Mouse (Mus musculus): Measurements from ENCODE around the gene Mpped2.

- no peak for TF ChIP-seq CTCF (IDR thresholded peaks at IDR 0.05; ENCODE audit: low read depth, low read length)
- TF ChIP-seq POLR2A (IDR thresholded peaks at IDR 0.05; ENCODE audit: extremely low read depth, insufficient read depth, low read length), result no peak
These were observed 3.3 kb downstream of the Mpped2 start for GRCm38 (mm10) chr2:106696372-106696771.

Data from liver, adult 2 months (tissue).